Mouse (Mus musculus) Patski (cell line): ENCODE results near the gene Casp8ap2. TPM values are rescaled to one million over a fixed set of nuclear protein-coding genes. Genes with fewer than 3 reads are reported as not detected.
A peak's percentile ranks its signal among the peaks of the same experiment; 100 is the strongest.

Experiments
- ATAC-seq: fragments of 100-300 bp; one replicate; pipeline ENCODE4 v1.8.0; 2021
- CTCF ChIA-PET: fragments of 350-600 bp; sonication (Branson Sonifier 250); formaldehyde crosslinking; loops from one replicate; lab custom pipeline; 2022; ENCODE audit warnings: inconsistent platforms; lab: Charles Lee
- POLR2A ChIA-PET: fragments of 350-600 bp; sonication (Branson Sonifier 250); formaldehyde crosslinking; loops from one replicate; lab custom pipeline; 2022; ENCODE audit warnings: antibody characterized with exemption, inconsistent platforms; lab: Charles Lee
- DNase-seq: peaks from one replicate; pipeline ENCODE4 v3.0.0-alpha.2; 2011; ENCODE audit warnings: low read depth, low spot score
- H3K27me3 ChIP-seq: fragments of 371-371 bp; one replicate; pipeline ENCODE4 v1.5.1; 2021
- CTCF ChIP-seq: fragments of 100-300 bp; IDR thresholded peaks from one replicate; pipeline ENCODE4 v1.5.1; 2021
- in situ Hi-C: fragments of 300-500 bp; cut with MboI; formaldehyde crosslinking; loops from 3 replicates; pipeline ENCODE4 v1.11.1; 2018; ENCODE audit warnings: low pct_unique_long_range_greater_than_20kb, mixed read lengths
- polyA plus RNA-seq: library from polyadenylated mRNA; unstranded; gene quantifications from one replicate; pipeline ENCODE4 v1.2.3, GENCODE M21; 2021

The Casp8ap2 gene
- polyA plus RNA-seq, 1 experiment from 2014 or later = 7.8 TPM

GRCm38 (mm10) chr4:32656918-32657662 is 41.8 kb downstream of the Casp8ap2 start, which contains the start of gene Mdn1:
Gene Mdn1, plus strand, starts transcription at chr4:32657119.
- in situ Hi-C loops = no loop called here
- no peak for TF ChIP-seq CTCF
- ATAC-seq = peak; percentile 94
- H3K27me3 ChIP-seq = no peaks in the 10 kb centered on the region
- CTCF ChIA-PET = interaction anchor here (1.5 kb wide), 1 partner anchor 41 kb away, joined by 3 read pairs; the partner anchor contains the start of gene Casp8ap2
- peak; percentile 69 for DNase-seq
- POLR2A ChIA-PET = interaction anchor here (0.7 to 1.1 kb wide), 3 partner anchors 25 to 41 kb away, joined by 3 to 4 read pairs (median 3); no protein-coding TSS in a partner anchor

DNA sequence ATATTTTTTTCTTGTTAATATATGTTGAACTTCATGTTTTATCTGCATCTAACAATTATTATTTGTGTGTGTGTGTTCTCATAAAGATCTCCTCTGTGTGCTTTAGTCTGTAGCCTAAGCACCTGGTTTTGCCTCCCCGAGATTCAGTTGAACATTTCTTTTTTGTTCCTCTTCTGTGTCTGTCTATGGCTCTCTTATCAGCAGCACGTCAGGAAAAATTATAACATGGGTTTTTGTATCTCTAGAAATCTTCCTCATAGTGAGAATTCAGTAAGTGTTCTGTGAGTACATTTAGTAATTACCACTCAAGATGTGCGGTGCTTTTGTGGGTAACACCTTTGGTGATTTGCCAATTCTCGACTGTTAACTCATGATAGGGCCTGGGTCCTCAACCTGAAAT is 50.6 kb downstream of the Casp8ap2 start:
- TF ChIP-seq CTCF = no peak
- H3K27me3 ChIP-seq = no peaks in the 10 kb centered on the region
- ChIA-PET CTCF (no interaction called here), POLR2A (no interaction called here)
- ATAC-seq (no peak), DNase-seq (no peak)
- in situ Hi-C loops = no loop called here

GRCm38 (mm10) chr4:32668291-32668690 is 53.0 kb downstream of the Casp8ap2 start:
- CTCF ChIA-PET = no interaction called here
- POLR2A ChIA-PET = no interaction called here
- DNase-seq = no peak
- in situ Hi-C loops = no loop called here
- no peaks in the 10 kb centered on the region for H3K27me3 ChIP-seq
- no peak for ATAC-seq
- TF ChIP-seq CTCF = peak; percentile 10

- in situ Hi-C loops = loop anchor here (5.0 kb wide), 1 partner anchor 38 kb away; no protein-coding TSS in a partner anchor
- POLR2A ChIA-PET = interaction anchor here (0.6 kb wide), 1 partner anchor 617 kb away, joined by 3 read pairs; no protein-coding TSS in a partner anchor
- ATAC-seq (no peak), DNase-seq (no peak)
- no peak for TF ChIP-seq CTCF
- CTCF ChIA-PET = interaction anchor here (0.9 to 1.0 kb wide), 2 partner anchors 10 to 12 kb away, joined by 3 read pairs; no protein-coding TSS in a partner anchor
- H3K27me3 ChIP-seq = no peaks in the 10 kb centered on the region
Observed at GRCm38 (mm10) chr4:32669825-32670224, 54.6 kb downstream of the Casp8ap2 start.

- in situ Hi-C loops = loop anchor here (5.0 kb wide), 1 partner anchor 42 kb away; no protein-coding TSS in a partner anchor
- ATAC-seq = no peak
- H3K27me3 ChIP-seq = no peaks in the 10 kb centered on the region
- POLR2A ChIA-PET = no interaction called here
- CTCF ChIA-PET = interaction anchor here (0.7 kb wide), 1 partner anchor 87 kb away, joined by 3 read pairs; no protein-coding TSS in a partner anchor
- no peak for DNase-seq
- no peak for TF ChIP-seq CTCF
Observed at GRCm38 (mm10) chr4:32674025-32674424, 58.8 kb downstream of the Casp8ap2 start.

DNA sequence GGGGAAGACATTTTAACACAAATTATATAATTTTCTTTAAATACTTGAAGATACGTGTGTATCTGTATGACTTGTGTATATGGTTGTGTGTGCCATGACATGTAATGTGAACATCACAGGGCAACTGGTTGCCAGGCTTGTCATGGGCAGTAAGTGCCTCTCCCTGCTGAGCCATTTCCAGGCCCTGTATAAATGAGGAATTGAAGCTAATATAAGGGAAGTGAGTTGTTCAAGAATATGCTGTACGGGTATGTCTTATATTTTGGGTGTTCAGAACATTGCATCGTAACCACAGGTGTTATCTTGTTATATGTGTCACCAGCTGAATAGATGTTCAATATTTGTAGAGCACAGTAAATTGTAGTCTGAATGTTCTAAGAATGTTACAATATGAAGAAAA is 62.2 kb downstream of the Casp8ap2 start:
- ATAC-seq (no peak), DNase-seq (no peak)
- in situ Hi-C loops = no loop called here
- ChIA-PET POLR2A (no interaction called here), CTCF (no interaction called here)
- no peak for TF ChIP-seq CTCF
- no peaks in the 10 kb centered on the region for H3K27me3 ChIP-seq

DNA sequence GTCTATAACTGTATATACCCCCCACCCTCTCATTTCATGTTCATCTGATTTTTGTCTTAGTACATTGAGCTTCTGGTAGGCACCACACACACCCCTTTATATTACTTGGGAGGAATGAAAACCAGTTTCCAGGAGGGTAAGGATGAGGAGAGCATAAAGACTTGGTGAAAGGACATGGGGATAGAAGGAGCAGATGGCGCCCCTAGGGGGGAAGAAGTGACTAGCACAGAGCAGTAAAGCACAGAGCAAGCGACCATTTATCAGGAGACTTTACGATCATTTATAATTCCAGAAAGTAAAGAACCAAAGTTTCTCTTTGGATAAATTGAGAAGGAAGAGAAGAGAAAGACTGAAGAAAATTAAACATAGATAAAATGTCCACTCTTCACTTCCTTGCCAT is 65.6 kb downstream of the Casp8ap2 start:
- H3K27me3 ChIP-seq = no peaks in the 10 kb centered on the region
- in situ Hi-C loops = no loop called here
- no peak for ATAC-seq
- ChIA-PET POLR2A (no interaction called here), CTCF (interaction anchor here (1.6 kb wide), 1 partner anchor 10 kb away, joined by 4 read pairs; no protein-coding TSS in a partner anchor)
- TF ChIP-seq CTCF = no peak
- no peak for DNase-seq

GRCm38 (mm10) chr4:32682471-32682870 is 67.2 kb downstream of the Casp8ap2 start:
- no peaks in the 10 kb centered on the region for H3K27me3 ChIP-seq
- in situ Hi-C loops = no loop called here
- ChIA-PET POLR2A (no interaction called here), CTCF (no interaction called here)
- TF ChIP-seq CTCF = no peak
- ATAC-seq = no peak
- no peak for DNase-seq

DNA sequence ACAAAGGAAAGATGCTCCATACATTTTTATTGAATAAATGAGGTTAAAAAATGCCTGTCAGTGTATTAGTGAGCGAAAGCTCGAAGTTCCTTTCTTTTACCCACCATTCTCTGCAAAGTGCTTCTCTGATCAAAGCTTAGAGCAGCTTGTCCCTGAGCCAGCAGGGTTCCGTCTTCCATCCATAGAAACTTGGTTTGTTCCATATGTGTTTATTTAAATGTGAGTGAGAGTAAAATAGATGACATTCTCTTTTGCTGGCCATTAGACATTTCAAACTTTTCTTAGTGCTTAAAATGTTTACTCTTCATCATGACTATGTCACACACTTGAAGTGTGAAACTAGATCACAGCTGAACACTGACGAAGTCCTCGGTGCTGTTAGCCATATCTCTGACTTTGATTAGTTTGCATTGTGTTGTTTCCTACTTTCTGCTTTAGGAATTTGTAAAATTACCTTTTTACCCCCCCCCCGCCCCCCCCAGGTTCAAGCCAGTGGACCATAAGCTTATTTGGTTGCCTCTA is 67.9 kb downstream of the Casp8ap2 start:
- POLR2A ChIA-PET = no interaction called here
- DNase-seq (no peak), ATAC-seq (no peak)
- in situ Hi-C loops = no loop called here
- no peak for TF ChIP-seq CTCF
- CTCF ChIA-PET = interaction anchor here (1.0 kb wide), 1 partner anchor 96 kb away, joined by 4 read pairs; no protein-coding TSS in a partner anchor
- no peaks in the 10 kb centered on the region for H3K27me3 ChIP-seq

Other genes starting within 250 kb of the Casp8ap2 start
- not detected for gene Gja10, start 12.7 kb upstream of the Casp8ap2 start, polyA plus RNA-seq
- gene Mdn1, start 41.7 kb downstream of the Casp8ap2 start, polyA plus RNA-seq = 15.3 TPM
- gene Lyrm2, start 184.8 kb downstream of the Casp8ap2 start, polyA plus RNA-seq = 10.0 TPM